Mouse (Mus musculus) olfactory bulb, adult 2 months (tissue): ENCODE measurements around the gene Lsg1.

Source experiments
- CTCF ChIP-seq: fragments of 200-500 bp; IDR thresholded peaks from 2 replicates; pipeline ENCODE4 v1.5.1; 2012; ENCODE audit warnings: low read depth, mild to moderate bottlenecking, low read length, moderate library complexity; ENCODE audit not compliant: insufficient read depth
- POLR2A ChIP-seq: fragments of 200-500 bp; IDR thresholded peaks from 2 replicates; pipeline ENCODE4 v1.6.1; 2012; ENCODE audit warnings: mild to moderate bottlenecking, low read depth, low read length, moderate library complexity; ENCODE audit not compliant: insufficient read depth

DNA sequence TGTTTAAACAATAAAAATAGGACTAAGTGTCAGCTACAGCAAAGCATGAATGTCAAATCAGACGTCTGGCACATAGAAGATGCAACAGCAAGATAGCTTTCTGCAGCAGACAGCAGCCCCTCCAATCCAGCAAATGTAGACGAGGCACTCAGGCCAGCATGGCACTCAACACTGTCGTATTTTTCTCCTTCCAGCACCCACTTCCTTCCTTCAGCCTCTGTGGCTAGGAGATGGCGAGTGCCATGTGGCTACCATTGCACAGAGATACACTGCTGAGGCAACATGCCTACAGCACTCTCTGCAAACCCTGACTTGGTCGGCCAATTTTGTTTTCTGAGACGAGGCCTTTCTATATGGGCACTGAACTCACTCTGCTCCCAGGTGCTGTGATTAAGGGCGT, 11.6 kb downstream of the Lsg1 start:
- TF ChIP-seq POLR2A (no peak), CTCF (no peak)
